In the genomic region with DNA sequence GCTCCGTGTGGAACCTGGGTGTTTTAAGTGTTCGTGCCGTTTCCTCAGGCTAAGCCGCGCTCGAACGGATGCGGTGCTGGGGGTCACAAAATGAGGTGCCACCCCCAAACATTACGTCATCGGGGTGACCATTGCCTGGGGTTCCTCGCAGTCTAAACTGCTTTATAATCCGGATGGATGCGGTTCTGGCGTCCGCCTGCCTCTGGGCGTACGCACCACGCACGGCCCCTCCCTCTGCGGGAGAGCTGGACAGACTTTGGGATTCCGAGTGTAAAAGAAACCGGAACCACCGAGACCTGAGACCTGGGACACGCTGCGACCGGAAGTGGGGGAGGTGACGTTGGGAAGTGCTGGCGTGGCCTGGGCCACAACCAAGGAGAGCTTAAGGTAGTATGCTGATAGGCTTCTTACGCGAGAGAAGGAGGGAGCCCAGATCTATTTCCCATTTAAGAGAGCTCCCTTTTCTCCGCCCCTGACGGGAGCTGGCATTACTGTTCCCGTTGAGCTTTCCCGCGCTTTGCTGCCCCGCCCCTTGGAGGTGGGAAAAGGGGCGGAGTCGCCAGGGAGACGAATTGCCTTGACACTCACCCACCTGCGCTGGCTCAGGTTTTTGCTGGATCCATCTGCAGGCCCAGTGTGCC, we compare ENCODE assay signal across 8 mouse cellular contexts. TPM values are rescaled to one million over a fixed set of nuclear protein-coding genes. Genes with fewer than 3 reads are reported as not detected.
DNase-seq lines count a peak whose midpoint lies in the region; ATAC-seq and TF ChIP-seq lines count a peak whose summit lies in the region.

No protein-coding gene starts in this region.

- ATAC-seq in embryonic facial prominence, embryonic 13.5 days (ENCODE audit: insufficient number of reproducible peaks, insufficient read depth, low FRiP score, low TSS enrichment, low read depth) = peak; percentile 57
- peak; percentile 79 for ATAC-seq in limb, embryonic 12.5 days (ENCODE audit: insufficient number of reproducible peaks, insufficient read depth, low FRiP score, low TSS enrichment, low read depth)
- peak; percentile 91 for ATAC-seq in midbrain, embryonic 15.5 days (replicated peaks)

- H3K9me3 ChIP-seq in embryonic facial prominence, embryonic 13.5 days = no peaks in the 10 kb centered on the region
- no peaks in the 10 kb centered on the region for H3K9me3 ChIP-seq in limb, embryonic 12.5 days
- no peaks in the 10 kb centered on the region for H3K9me3 ChIP-seq in midbrain, embryonic 15.5 days

- peaks cover 13% of the 10 kb centered on the region for H3K36me3 ChIP-seq in embryonic facial prominence, embryonic 13.5 days
- H3K36me3 ChIP-seq in kidney, adult 2 months (ENCODE audit: control insufficient read depth, insufficient read depth, low read length) = no peaks in the 10 kb centered on the region
- H3K36me3 ChIP-seq in limb, embryonic 12.5 days = peaks cover 18% of the 10 kb centered on the region
- peaks cover 12% of the 10 kb centered on the region; the same call in 1 of the 2 replicates for H3K36me3 ChIP-seq in midbrain, embryonic 15.5 days (replicated peaks)
- H3K36me3 ChIP-seq in spleen, adult 2 months (ENCODE audit: control insufficient read depth, insufficient read depth, low read length) = peaks cover 6% of the 10 kb centered on the region

- under 1% methylated on average over 40 of the region's 40 CpGs for WGBS in embryonic facial prominence, embryonic 13.5 days
- WGBS in kidney, adult 2 months = 1% methylated on average over 40 of the region's 40 CpGs
- under 1% methylated on average over 40 of the region's 40 CpGs for WGBS in limb, embryonic 12.5 days
- WGBS in midbrain, embryonic 15.5 days = under 1% methylated on average over 40 of the region's 40 CpGs
- under 1% methylated on average over 40 of the region's 40 CpGs for WGBS in spleen, adult 2 months

- H3K27ac ChIP-seq in embryonic facial prominence, embryonic 13.5 days = peak overlapping the region; percentile 96
- peak overlapping the region; percentile 93 for H3K27ac ChIP-seq in kidney, adult 2 months (ENCODE audit: insufficient read depth, low read depth, low read length)
- peak overlapping the region; percentile 97 for H3K27ac ChIP-seq in limb, embryonic 12.5 days
- peak overlapping the region; percentile 95 for H3K27ac ChIP-seq in midbrain, embryonic 15.5 days
- peak overlapping the region; percentile 98 for H3K27ac ChIP-seq in spleen, adult 2 months (ENCODE audit: insufficient read depth, low read length)

- peak overlapping the region; percentile 93 for H3K4me2 ChIP-seq in embryonic facial prominence, embryonic 13.5 days
- peak overlapping the region; percentile 96 for H3K4me2 ChIP-seq in limb, embryonic 12.5 days
- peak overlapping the region; percentile 88 for H3K4me2 ChIP-seq in midbrain, embryonic 15.5 days

- peaks cover 25% of the 10 kb centered on the region for H3K4me1 ChIP-seq in embryonic facial prominence, embryonic 13.5 days
- peaks cover 5% of the 10 kb centered on the region; the same call in 1 of the 2 replicates for H3K4me1 ChIP-seq in kidney, adult 2 months (ENCODE audit: control insufficient read depth, insufficient read depth, low read length)
- peaks cover 22% of the 10 kb centered on the region for H3K4me1 ChIP-seq in limb, embryonic 12.5 days (replicated peaks)
- H3K4me1 ChIP-seq in midbrain, embryonic 15.5 days = peaks cover 24% of the 10 kb centered on the region
- H3K4me1 ChIP-seq in spleen, adult 2 months (ENCODE audit: control insufficient read depth, insufficient read depth, insufficient read length) = peaks cover 14% of the 10 kb centered on the region; the same call in 1 of the 2 replicates

- TF ChIP-seq CTCF in kidney, adult 2 months (conservative IDR thresholded peaks at IDR 0.05; ENCODE audit: insufficient read depth, insufficient read length, low read depth, low read length) = 0 out of 2 replicates have a peak, but pooled peaks have one; percentile 6
- no peak for TF ChIP-seq CTCF in spleen, adult 2 months (IDR thresholded peaks at IDR 0.05; ENCODE audit: extremely low read depth, insufficient read depth, insufficient read length, insufficient replicate concordance)

- H3K4me3 ChIP-seq in embryonic facial prominence, embryonic 13.5 days = peak overlapping the region; percentile 81
- peak overlapping the region; percentile 76 for H3K4me3 ChIP-seq in kidney, adult 2 months (ENCODE audit: insufficient read depth, low read depth, low read length)
- peak overlapping the region; percentile 63 for H3K4me3 ChIP-seq in limb, embryonic 12.5 days (replicated peaks)
- peak overlapping the region; percentile 83 for H3K4me3 ChIP-seq in midbrain, embryonic 15.5 days
- peak overlapping the region; percentile 78 for H3K4me3 ChIP-seq in spleen, adult 2 months (ENCODE audit: extremely low read depth, insufficient read depth, insufficient read length)

- no peak for TF ChIP-seq POLR2A in kidney, adult 2 months (IDR thresholded peaks at IDR 0.05; ENCODE audit: low read depth, low read length)
- TF ChIP-seq POLR2A in spleen, adult 2 months (IDR thresholded peaks at IDR 0.05; ENCODE audit: low read depth, low read length) = no peak; the same call in 1 of the 2 replicates

- peak overlapping the region; percentile 75 for H3K9ac ChIP-seq in embryonic facial prominence, embryonic 13.5 days
- H3K9ac ChIP-seq in limb, embryonic 12.5 days (replicated peaks) = peak overlapping the region; percentile 66
- peak overlapping the region; percentile 57 for H3K9ac ChIP-seq in midbrain, embryonic 15.5 days

- peak; percentile 98 for DNase-seq in 3134 (ENCODE audit: extremely low read depth, insufficient read length, low spot score)
- peak; percentile 95 for DNase-seq in adrenal gland, postnatal 36 days
- DNase-seq in heart, adult 18-20 months = peak; percentile 95 to 97
- peak; percentile 99 for DNase-seq in kidney, adult 2 months
- peak; percentile 81 to 88 for DNase-seq in spleen, adult 2 months (ENCODE audit: low read depth in 1 of 2, low spot score in 2 of 2)

- H3K27me3 ChIP-seq in embryonic facial prominence, embryonic 13.5 days = no peaks in the 10 kb centered on the region
- no peaks in the 10 kb centered on the region for H3K27me3 ChIP-seq in kidney, adult 2 months (replicated peaks; ENCODE audit: control insufficient read depth, insufficient read depth, low read length)
- no peaks in the 10 kb centered on the region for H3K27me3 ChIP-seq in limb, embryonic 12.5 days
- H3K27me3 ChIP-seq in midbrain, embryonic 15.5 days (replicated peaks) = no peaks in the 10 kb centered on the region
- no peaks in the 10 kb centered on the region for H3K27me3 ChIP-seq in spleen, adult 2 months (ENCODE audit: control insufficient read depth, insufficient read depth, low read length)

RNA-seq across cellular contexts. Expression of a gene that starts 0.8 kb away (rescaled TPM):
- total RNA-seq in adrenal gland, postnatal 36 days (2021) = 10 to 100 TPM; 23.1 to 37.7 TPM
- polyA plus RNA-seq in embryonic facial prominence, embryonic 13.5 days (2015; fragmentation: Nextera tagmentation; extraction: Ambion mirVana) = 22.2 and 25.1 TPM in 2 replicates
- 10 to 100 TPM; 10.3 to 12.0 TPM for total RNA-seq in heart, adult 18-20 months (2021)
- 16.3 and 18.5 TPM in 2 replicates for polyA plus RNA-seq in kidney, adult 2 months (2012; rRNA removed)
- 34.7 and 35.0 TPM in 2 replicates for polyA plus RNA-seq in limb, embryonic 12.5 days (2016; fragmentation: Nextera tagmentation; extraction: Ambion mirVana)
- 20.7 and 21.2 TPM in 2 replicates for polyA plus RNA-seq in midbrain, embryonic 15.5 days (2015; fragmentation: Nextera tagmentation; extraction: Ambion mirVana)
- 18.5 and 21.0 TPM in 2 replicates for polyA plus RNA-seq in spleen, adult 2 months (2012; rRNA removed)

RNA-seq across cellular contexts. Expression of a gene that starts 26.4 kb away (rescaled TPM):
- 100 to 1,000 TPM; 284 to 331 TPM for total RNA-seq in adrenal gland, postnatal 36 days (2021)
- polyA plus RNA-seq in embryonic facial prominence, embryonic 13.5 days (2015; fragmentation: Nextera tagmentation; extraction: Ambion mirVana) = 286 and 293 TPM in 2 replicates
- 100 to 1,000 TPM; 146 to 151 TPM for total RNA-seq in heart, adult 18-20 months (2021)
- polyA plus RNA-seq in kidney, adult 2 months (2012; rRNA removed) = 136 TPM in 2 replicates
- 306 and 310 TPM in 2 replicates for polyA plus RNA-seq in limb, embryonic 12.5 days (2016; fragmentation: Nextera tagmentation; extraction: Ambion mirVana)
- 277 and 284 TPM in 2 replicates for polyA plus RNA-seq in midbrain, embryonic 15.5 days (2015; fragmentation: Nextera tagmentation; extraction: Ambion mirVana)
- polyA plus RNA-seq in spleen, adult 2 months (2012; rRNA removed) = 90.5 and 108 TPM in 2 replicates

RNA-seq across cellular contexts. Expression of a gene that starts 41.5 kb away (rescaled TPM):
- total RNA-seq in adrenal gland, postnatal 36 days (2021) = 10 to 100 TPM; 61.8 to 62.9 TPM
- polyA plus RNA-seq in embryonic facial prominence, embryonic 13.5 days (2015; fragmentation: Nextera tagmentation; extraction: Ambion mirVana) = 23.4 and 26.5 TPM in 2 replicates
- 10 to 100 TPM; 23.7 to 26.6 TPM for total RNA-seq in heart, adult 18-20 months (2021)
- 35.9 and 41.7 TPM in 2 replicates for polyA plus RNA-seq in kidney, adult 2 months (2012; rRNA removed)
- polyA plus RNA-seq in limb, embryonic 12.5 days (2016; fragmentation: Nextera tagmentation; extraction: Ambion mirVana) = 26.6 and 28.1 TPM in 2 replicates
- polyA plus RNA-seq in midbrain, embryonic 15.5 days (2015; fragmentation: Nextera tagmentation; extraction: Ambion mirVana) = 22.5 and 24.6 TPM in 2 replicates
- polyA plus RNA-seq in spleen, adult 2 months (2012; rRNA removed) = 30.2 and 31.7 TPM in 2 replicates

Comparison
In these comparisons a context has a peak if more than half of its experiments do, and no peak if none do; other contexts are left out.
1. Peak in every context shown above with its lines: DNase-seq, ATAC-seq, H3K4me3 ChIP-seq and H3K27ac ChIP-seq.